Mouse (Mus musculus) lung, adult 2 months (tissue): ENCODE data around the gene Vps13d.

Source experiments
- CTCF ChIP-seq: fragments of 200-500 bp; IDR thresholded peaks from 2 replicates; pipeline ENCODE4 v1.5.1; 2011; ENCODE audit warnings: mild to moderate bottlenecking, low read length, control low read depth; ENCODE audit not compliant: insufficient read depth
- POLR2A ChIP-seq: fragments of 200-500 bp; IDR thresholded peaks from 2 replicates; pipeline ENCODE4 v1.6.1; 2011; ENCODE audit warnings: low read depth, mild to moderate bottlenecking, control low read depth, low read length, borderline replicate concordance; ENCODE audit errors: extremely low read depth

GRCm38 (mm10) chr4:145217837-145218236, 23.0 kb upstream of the Vps13d start:
- no peak for TF ChIP-seq POLR2A
- TF ChIP-seq CTCF, result no peak
